Mouse (Mus musculus) myocyte (in vitro differentiated cells): ENCODE results near the gene Capns2. TPM values are rescaled to one million over a fixed set of nuclear protein-coding genes. Genes with fewer than 3 reads are reported as not detected.

Experiments used
- H3K27me3 ChIP-seq: one replicate; pipeline ENCODE4 v1.6.1; 2011; ENCODE audit not compliant: control insufficient read depth, insufficient read depth, insufficient read length
- H3K36me3 ChIP-seq: one replicate; pipeline ENCODE4 v1.6.1; 2011; ENCODE audit not compliant: control insufficient read depth, insufficient read depth
- H3K4me2 ChIP-seq: one replicate; pipeline ENCODE4 v1.6.1; 2011; ENCODE audit warnings: low read depth, control low read depth
- H3K4me3 ChIP-seq: one replicate; pipeline ENCODE4 v1.5.1; 2011; ENCODE audit warnings: mild to moderate bottlenecking, control low read depth, moderate library complexity
- H3K79me2 ChIP-seq: one replicate; pipeline ENCODE4 v1.6.1; 2011; ENCODE audit not compliant: control insufficient read depth, insufficient read depth
- H3ac ChIP-seq: one replicate; pipeline ENCODE4 v1.6.1; 2011; ENCODE audit not compliant: control insufficient read depth, insufficient read length
- CEBPB ChIP-seq: IDR thresholded peaks from 2 replicates; pipeline ENCODE4 v1.6.1; 2011; ENCODE audit warnings: mild to moderate bottlenecking, moderate library complexity; ENCODE audit not compliant: poor library complexity, insufficient read depth, severe bottlenecking
- E2F4 ChIP-seq: IDR thresholded peaks from one replicate; pipeline ENCODE4 v1.6.1; 2011; ENCODE audit warnings: mild to moderate bottlenecking, control low read depth, moderate library complexity; ENCODE audit not compliant: insufficient read depth
- MAX ChIP-seq: IDR thresholded peaks from one replicate; pipeline ENCODE4 v1.6.1; 2011; ENCODE audit warnings: low read depth, mild to moderate bottlenecking, control low read depth
- MYOD1 ChIP-seq, 3 experiments: IDR thresholded peaks; one replicate each; pipeline ENCODE4 v1.6.1; 2011; ENCODE audit warnings: control low read depth in 2 of 3, low read depth in 2 of 3, mild to moderate bottlenecking in 2 of 3, moderate library complexity in 1 of 3; ENCODE audit not compliant: insufficient read length in 2 of 3, control insufficient read depth in 1 of 3
- MYOG ChIP-seq, 3 experiments: IDR thresholded peaks; one replicate each; pipeline ENCODE4 v1.6.1; 2011; ENCODE audit warnings: control low read depth in 2 of 3, low read depth in 2 of 3, mild to moderate bottlenecking in 2 of 3; ENCODE audit not compliant: insufficient read length in 2 of 3, control insufficient read depth in 1 of 3, insufficient read depth in 1 of 3
- POLR2A ChIP-seq: IDR thresholded peaks from one replicate; pipeline ENCODE4 v1.6.1; 2011; ENCODE audit warnings: low read depth, mild to moderate bottlenecking, control low read depth, moderate library complexity; ENCODE audit not compliant: insufficient read length
- POLR2AphosphoS2 ChIP-seq: IDR thresholded peaks from one replicate; pipeline ENCODE4 v1.6.1; 2011; ENCODE audit warnings: low read depth, control low read depth; ENCODE audit not compliant: insufficient read length
- REST ChIP-seq: IDR thresholded peaks from one replicate; pipeline ENCODE4 v1.6.1; 2011; ENCODE audit warnings: mild to moderate bottlenecking, control low read depth, moderate library complexity; ENCODE audit not compliant: insufficient read depth, insufficient read length
- SRF ChIP-seq: IDR thresholded peaks from one replicate; pipeline ENCODE4 v1.6.1; 2011; ENCODE audit warnings: low read depth; ENCODE audit not compliant: control insufficient read depth, insufficient read length
- TCF12 ChIP-seq: IDR thresholded peaks from one replicate; pipeline ENCODE4 v1.6.1; 2011; ENCODE audit warnings: mild to moderate bottlenecking, control low read depth; ENCODE audit not compliant: poor library complexity, insufficient read depth, severe bottlenecking
- TCF3 ChIP-seq: IDR thresholded peaks from one replicate; pipeline ENCODE4 v1.6.1; 2011; ENCODE audit warnings: low read depth, control low read depth; ENCODE audit not compliant: insufficient read length
- USF1 ChIP-seq: IDR thresholded peaks from one replicate; pipeline ENCODE4 v1.6.1; 2011; ENCODE audit warnings: low read depth, mild to moderate bottlenecking, control low read depth, moderate library complexity
- polyA plus RNA-seq: library from polyadenylated mRNA; unstranded; fragments of >200 nt; fragmentation: generic; extraction: Trizol; gene quantifications from one replicate; pipeline ENCODE4 v1.2.1, GENCODE M21; 2012; ENCODE audit warnings: missing spikeins

Capns2 gene
- polyA plus RNA-seq, 1 experiment: 0.04 TPM

DNA sequence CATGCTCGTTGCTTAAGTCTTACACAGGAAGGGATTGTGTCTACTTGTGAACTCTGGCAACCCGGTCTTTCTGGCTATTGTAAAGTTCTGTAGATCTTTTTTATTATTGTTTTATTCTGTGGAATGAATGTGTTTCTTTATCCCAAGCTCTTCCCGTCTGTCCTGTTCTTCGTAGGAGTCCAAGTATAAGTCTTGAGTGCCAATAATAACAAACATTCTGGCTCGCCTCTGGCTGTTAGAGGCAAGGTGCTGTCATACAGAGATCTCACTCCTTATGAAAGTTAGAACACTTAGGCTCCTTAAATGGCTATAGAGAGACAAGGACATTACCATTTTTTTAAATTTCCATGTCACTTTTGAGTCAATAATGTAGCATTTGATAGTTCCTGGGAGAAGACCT, 4.6 kb upstream of the Capns2 start:
- no peak for TF ChIP-seq POLR2A
- TF ChIP-seq MYOG (IDR thresholded peaks at IDR 0.05; ENCODE audit: control insufficient read depth in 1 of 3, insufficient read depth in 1 of 3, insufficient read length in 2 of 3, low read depth in 2 of 3): no peak
- TF ChIP-seq POLR2AphosphoS2: no peak
- TF ChIP-seq MAX: no peak
- TF ChIP-seq E2F4: no peak
- TF ChIP-seq USF1: no peak
- no peak for TF ChIP-seq REST
- no peak for TF ChIP-seq SRF
- no peak for TF ChIP-seq CEBPB
- no peak for TF ChIP-seq TCF3
- no peak for TF ChIP-seq MYOD1 (IDR thresholded peaks at IDR 0.05; ENCODE audit: control insufficient read depth in 1 of 3, insufficient read length in 2 of 3, low read depth in 2 of 3)
- TF ChIP-seq TCF12: no peak
- H3K4me2 ChIP-seq: no peak overlapping the region
- H3ac ChIP-seq: no peak overlapping the region
- H3K4me3 ChIP-seq: no peak overlapping the region
- no peaks in the 10 kb centered on the region for H3K36me3 ChIP-seq
- H3K27me3 ChIP-seq: no peaks in the 10 kb centered on the region
- no peaks in the 10 kb centered on the region for H3K79me2 ChIP-seq

DNA sequence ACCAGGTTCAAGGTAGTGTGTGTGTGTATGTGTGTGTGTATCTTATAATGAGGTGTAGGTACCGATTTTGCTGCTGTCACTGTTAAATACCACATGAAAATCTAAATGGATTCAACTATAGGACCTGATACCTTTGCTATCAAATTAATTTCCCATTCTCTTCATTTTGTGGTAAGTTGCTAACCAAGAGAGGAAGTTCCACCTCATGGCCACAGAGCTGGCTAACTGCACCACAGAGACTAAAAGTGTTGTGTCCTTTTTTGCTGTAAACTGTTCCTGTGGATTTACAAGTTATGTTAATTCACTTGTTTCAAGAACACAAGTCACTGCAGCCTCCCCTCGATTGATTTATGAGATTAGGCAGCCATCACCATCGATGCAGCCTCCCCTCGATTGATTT, 3.4 kb upstream of the Capns2 start:
- H3K4me2 ChIP-seq: no peak overlapping the region
- H3K4me3 ChIP-seq: no peak overlapping the region
- no peaks in the 10 kb centered on the region for H3K36me3 ChIP-seq
- no peak for TF ChIP-seq POLR2A
- no peak for TF ChIP-seq USF1
- TF ChIP-seq MYOD1 (IDR thresholded peaks at IDR 0.05; ENCODE audit: control insufficient read depth in 1 of 3, insufficient read length in 2 of 3, low read depth in 2 of 3): no peak
- no peak for TF ChIP-seq E2F4
- no peak for TF ChIP-seq SRF
- TF ChIP-seq CEBPB: no peak
- TF ChIP-seq TCF12: no peak
- TF ChIP-seq REST: no peak
- no peak for TF ChIP-seq POLR2AphosphoS2
- TF ChIP-seq TCF3: no peak
- no peak for TF ChIP-seq MYOG (IDR thresholded peaks at IDR 0.05; ENCODE audit: control insufficient read depth in 1 of 3, insufficient read depth in 1 of 3, insufficient read length in 2 of 3, low read depth in 2 of 3)
- no peak for TF ChIP-seq MAX
- H3K79me2 ChIP-seq: no peaks in the 10 kb centered on the region
- no peaks in the 10 kb centered on the region for H3K27me3 ChIP-seq
- H3ac ChIP-seq: no peak overlapping the region

- Histone ChIP-seq H3K4me3 (no peak overlapping the region), H3K4me2 (no peak overlapping the region), H3K36me3 (no peaks in the 10 kb centered on the region)
These were observed 1.6 kb upstream of the Capns2 start for GRCm38 (mm10) chr8:92899590-92899989.

GRCm38 (mm10) chr8:92902981-92903380, 1.8 kb downstream of the Capns2 start:
- Histone ChIP-seq H3K36me3 (no peaks in the 10 kb centered on the region), H3K4me3 (no peak overlapping the region), H3K79me2 (no peaks in the 10 kb centered on the region), H3K27me3 (no peaks in the 10 kb centered on the region), H3ac (no peak overlapping the region), H3K4me2 (no peak overlapping the region)
- no peak for TF ChIP-seq CEBPB
- no peak for TF ChIP-seq SRF
- no peak for TF ChIP-seq E2F4
- no peak for TF ChIP-seq MYOD1 (IDR thresholded peaks at IDR 0.05; ENCODE audit: control insufficient read depth in 1 of 3, insufficient read length in 2 of 3, low read depth in 2 of 3)
- no peak for TF ChIP-seq TCF12
- TF ChIP-seq REST: no peak
- TF ChIP-seq TCF3: no peak

More at GRCm38 (mm10) chr8:92899590-92899989, 1.6 kb upstream of the Capns2 start:
- H3K27me3 ChIP-seq: no peaks in the 10 kb centered on the region
- no peak for TF ChIP-seq CEBPB
- no peak for TF ChIP-seq MYOG (IDR thresholded peaks at IDR 0.05; ENCODE audit: control insufficient read depth in 1 of 3, insufficient read depth in 1 of 3, insufficient read length in 2 of 3, low read depth in 2 of 3)
- no peak for TF ChIP-seq REST
- TF ChIP-seq MYOD1 (IDR thresholded peaks at IDR 0.05; ENCODE audit: control insufficient read depth in 1 of 3, insufficient read length in 2 of 3, low read depth in 2 of 3): no peak
- no peak for TF ChIP-seq USF1
- TF ChIP-seq POLR2AphosphoS2: no peak
- no peak for TF ChIP-seq E2F4
- no peak for TF ChIP-seq SRF
- no peak for TF ChIP-seq TCF12
- TF ChIP-seq TCF3: no peak
- TF ChIP-seq POLR2A: no peak
- no peak overlapping the region for H3ac ChIP-seq
- no peaks in the 10 kb centered on the region for H3K79me2 ChIP-seq

- Histone ChIP-seq H3ac (no peak overlapping the region), H3K79me2 (no peaks in the 10 kb centered on the region), H3K27me3 (no peaks in the 10 kb centered on the region), H3K4me3 (no peak overlapping the region), H3K4me2 (no peak overlapping the region), H3K36me3 (no peaks in the 10 kb centered on the region)
- no peak for TF ChIP-seq SRF
- no peak for TF ChIP-seq MAX
- TF ChIP-seq CEBPB: no peak
- TF ChIP-seq MYOG (IDR thresholded peaks at IDR 0.05; ENCODE audit: control insufficient read depth in 1 of 3, insufficient read depth in 1 of 3, insufficient read length in 2 of 3, low read depth in 2 of 3): no peak
These were observed 2.4 kb downstream of the Capns2 start for GRCm38 (mm10) chr8:92903488-92904135.
